Mouse (Mus musculus): ENCODE results near the gene Slc37a1.
"Not testable (repeated sequence)": the region's sequence is repeated elsewhere in the genome, so short reads cannot be mapped to it uniquely, and the experiment has no call there.

Gene Slc37a1

GRCm38 (mm10) chr17:31353255-31353654, 66.7 kb downstream of the Slc37a1 start:
- no peak for DNase-seq (ENCODE audit: low spot score)

GRCm38 (mm10) chr17:31354684-31355083, 68.1 kb downstream of the Slc37a1 start:
- not testable (repeated sequence) for DNase-seq (ENCODE audit: low spot score)

GRCm38 (mm10) chr17:31355792-31356502, 69.4 kb downstream of the Slc37a1 start:
- DNase-seq (ENCODE audit: low spot score): no peak

- DNase-seq (ENCODE audit: low spot score): no peak
These were observed 74.0 kb downstream of the Slc37a1 start for GRCm38 (mm10) chr17:31360582-31360981.

- no peak for DNase-seq (ENCODE audit: low spot score)
These were observed 79.1 kb downstream of the Slc37a1 start for GRCm38 (mm10) chr17:31365586-31366166.

- no peak for DNase-seq (ENCODE audit: low spot score)
These were observed 83.6 kb downstream of the Slc37a1 start for GRCm38 (mm10) chr17:31370221-31370620.

GRCm38 (mm10) chr17:31370931-31371330, 84.3 kb downstream of the Slc37a1 start:
- no peak for DNase-seq (ENCODE audit: low spot score)

- DNase-seq (ENCODE audit: low spot score): peak; percentile 81
These were observed 91.4 kb downstream of the Slc37a1 start for GRCm38 (mm10) chr17:31377961-31378360.

- no peak for DNase-seq (ENCODE audit: low spot score)
These were observed 91.8 kb downstream of the Slc37a1 start for GRCm38 (mm10) chr17:31378361-31378761.

- no peak for DNase-seq (ENCODE audit: low spot score)
These were observed 92.5 kb downstream of the Slc37a1 start for GRCm38 (mm10) chr17:31379086-31379485.

GRCm38 (mm10) chr17:31379863-31380262, 93.3 kb downstream of the Slc37a1 start:
- DNase-seq (ENCODE audit: low spot score): no peak

GRCm38 (mm10) chr17:31383320-31383719, 96.7 kb downstream of the Slc37a1 start:
- no peak for DNase-seq (ENCODE audit: low spot score)

GRCm38 (mm10) chr17:31384968-31385627, 98.5 kb downstream of the Slc37a1 start:
- no peak for DNase-seq (ENCODE audit: low spot score)

GRCm38 (mm10) chr17:31385671-31386665, 99.4 kb downstream of the Slc37a1 start, which contains the start of gene Pde9a:
Gene Pde9a, plus strand, starts transcription at chr17:31386210.
- peak; percentile 41 for DNase-seq (ENCODE audit: low spot score)

- no peak for DNase-seq (ENCODE audit: low spot score)
These were observed 100.2 kb downstream of the Slc37a1 start for GRCm38 (mm10) chr17:31386766-31387275.

- DNase-seq (ENCODE audit: low spot score): no peak
These were observed 102.9 kb downstream of the Slc37a1 start for GRCm38 (mm10) chr17:31389432-31390050.

- DNase-seq (ENCODE audit: low spot score): no peak
These were observed 104.9 kb downstream of the Slc37a1 start for GRCm38 (mm10) chr17:31391462-31391861.

GRCm38 (mm10) chr17:31392041-31392440, 105.4 kb downstream of the Slc37a1 start:
- no peak for DNase-seq (ENCODE audit: low spot score)

GRCm38 (mm10) chr17:31393811-31394210, 107.2 kb downstream of the Slc37a1 start:
- no peak for DNase-seq (ENCODE audit: low spot score)

- peak; percentile 40 for DNase-seq (ENCODE audit: low spot score)
These were observed 113.7 kb downstream of the Slc37a1 start for GRCm38 (mm10) chr17:31400294-31400693.

Data from layer of hippocampus, adult 11-12 months (tissue).